Mouse (Mus musculus): Measurements from ENCODE around the gene AC140267.1.

GRCm38 (mm10) chr15:80221031-80221430, 14.6 kb upstream of the AC140267.1 start:
- TF ChIP-seq POLR2A (IDR thresholded peaks at IDR 0.05; ENCODE audit: low read depth, low read length) (no peak), CTCF (conservative IDR thresholded peaks at IDR 0.05; ENCODE audit: insufficient read depth, insufficient read length, low read depth, low read length) (no peak; the same call in 1 of the 2 replicates)
